Mouse (Mus musculus): Measurements from ENCODE around the gene Pxdn. TPM values are rescaled to one million over a fixed set of nuclear protein-coding genes. Genes with fewer than 3 reads are reported as not detected.

Pxdn gene
- polyA plus RNA-seq, 1 experiment from 2014 or later, result 116 TPM

GRCm38 (mm10) chr12:29998895-29999294 lies 61.5 kb downstream of the Pxdn start:
- DNase-seq (ENCODE audit: low spot score) (no peak), ATAC-seq (replicated peaks; ENCODE audit: low FRiP score, low TSS enrichment, low read depth) (no peak)
- H3K4me1 ChIP-seq (replicated peaks; ENCODE audit: control insufficient read depth, insufficient read depth, low read length), result no peaks in the 10 kb centered on the region
- no peaks in the 10 kb centered on the region for H3K9me3 ChIP-seq (ENCODE audit: control insufficient read depth, low read length)
- peaks cover 97% of the 10 kb centered on the region for H3K36me3 ChIP-seq (ENCODE audit: control insufficient read depth, insufficient read depth, low read length)
- H3K27me3 ChIP-seq (replicated peaks; ENCODE audit: control insufficient read depth, insufficient read depth, low read length), result no peaks in the 10 kb centered on the region
- H3K4me2 ChIP-seq (ENCODE audit: low read length), result no peak overlapping the region
- H3K27ac ChIP-seq (ENCODE audit: low read depth), result no peak overlapping the region
- H3K9ac ChIP-seq (ENCODE audit: low read length), result no peak overlapping the region
- WGBS, result 88% methylated on average over 5 of the region's 5 CpGs
- H3K4me3 ChIP-seq (ENCODE audit: low read depth, low read length), result no peak overlapping the region

- ATAC-seq (replicated peaks; ENCODE audit: low FRiP score, low TSS enrichment, low read depth), result no peak
- H3K36me3 ChIP-seq (ENCODE audit: control insufficient read depth, insufficient read depth, low read length), result peaks cover 93% of the 10 kb centered on the region
- no peaks in the 10 kb centered on the region for H3K4me1 ChIP-seq (replicated peaks; ENCODE audit: control insufficient read depth, insufficient read depth, low read length)
- H3K9ac ChIP-seq (ENCODE audit: low read length), result no peak overlapping the region
- H3K27me3 ChIP-seq (replicated peaks; ENCODE audit: control insufficient read depth, insufficient read depth, low read length), result no peaks in the 10 kb centered on the region
- H3K4me2 ChIP-seq (ENCODE audit: low read length), result no peak overlapping the region
- no peaks in the 10 kb centered on the region for H3K9me3 ChIP-seq (ENCODE audit: control insufficient read depth, low read length)
- no peak overlapping the region for H3K4me3 ChIP-seq (ENCODE audit: low read depth, low read length)
- 97% methylated on average over 16 of the region's 16 CpGs for WGBS
- no peak overlapping the region for H3K27ac ChIP-seq (ENCODE audit: low read depth)
- DNase-seq (ENCODE audit: low spot score), result no peak
These were observed 64.5 kb downstream of the Pxdn start for GRCm38 (mm10) chr12:30001951-30002350.

GRCm38 (mm10) chr12:30003680-30004364 lies 66.4 kb downstream of the Pxdn start:
- H3K36me3 ChIP-seq (ENCODE audit: control insufficient read depth, insufficient read depth, low read length), result peaks cover 91% of the 10 kb centered on the region
- ATAC-seq (replicated peaks; ENCODE audit: low FRiP score, low TSS enrichment, low read depth), result no peak

GRCm38 (mm10) chr12:30004365-30004723 lies 66.9 kb downstream of the Pxdn start:
- DNase-seq (ENCODE audit: low spot score) (no peak), ATAC-seq (replicated peaks; ENCODE audit: low FRiP score, low TSS enrichment, low read depth) (no peak)
- H3K9ac ChIP-seq (ENCODE audit: low read length), result no peak overlapping the region
- H3K27me3 ChIP-seq (replicated peaks; ENCODE audit: control insufficient read depth, insufficient read depth, low read length), result no peaks in the 10 kb centered on the region
- H3K4me3 ChIP-seq (ENCODE audit: low read depth, low read length), result no peak overlapping the region
- WGBS, result 90% methylated on average over 5 of the region's 5 CpGs
- no peak overlapping the region for H3K27ac ChIP-seq (ENCODE audit: low read depth)
- no peak overlapping the region for H3K4me2 ChIP-seq (ENCODE audit: low read length)
- H3K9me3 ChIP-seq (ENCODE audit: control insufficient read depth, low read length), result no peaks in the 10 kb centered on the region
- H3K36me3 ChIP-seq (ENCODE audit: control insufficient read depth, insufficient read depth, low read length), result peaks cover 91% of the 10 kb centered on the region
- H3K4me1 ChIP-seq (replicated peaks; ENCODE audit: control insufficient read depth, insufficient read depth, low read length), result no peaks in the 10 kb centered on the region

More at GRCm38 (mm10) chr12:30003680-30004364, 66.4 kb downstream of the Pxdn start:
- H3K9me3 ChIP-seq (ENCODE audit: control insufficient read depth, low read length), result no peaks in the 10 kb centered on the region
- 87% methylated on average over 14 of the region's 14 CpGs for WGBS
- no peak overlapping the region for H3K4me3 ChIP-seq (ENCODE audit: low read depth, low read length)
- DNase-seq (ENCODE audit: low spot score), result no peak
- no peaks in the 10 kb centered on the region for H3K4me1 ChIP-seq (replicated peaks; ENCODE audit: control insufficient read depth, insufficient read depth, low read length)
- H3K27ac ChIP-seq (ENCODE audit: low read depth), result no peak overlapping the region
- no peaks in the 10 kb centered on the region for H3K27me3 ChIP-seq (replicated peaks; ENCODE audit: control insufficient read depth, insufficient read depth, low read length)
- H3K4me2 ChIP-seq (ENCODE audit: low read length), result no peak overlapping the region
- H3K9ac ChIP-seq (ENCODE audit: low read length), result no peak overlapping the region

- no peak overlapping the region for H3K4me3 ChIP-seq (ENCODE audit: low read depth, low read length)
- no peak overlapping the region for H3K9ac ChIP-seq (ENCODE audit: low read length)
- H3K4me2 ChIP-seq (ENCODE audit: low read length), result no peak overlapping the region
- H3K4me1 ChIP-seq (replicated peaks; ENCODE audit: control insufficient read depth, insufficient read depth, low read length), result no peaks in the 10 kb centered on the region
- WGBS, result 82% methylated on average over 9 of the region's 9 CpGs
- no peaks in the 10 kb centered on the region for H3K27me3 ChIP-seq (replicated peaks; ENCODE audit: control insufficient read depth, insufficient read depth, low read length)
- DNase-seq (ENCODE audit: low spot score) (no peak), ATAC-seq (replicated peaks; ENCODE audit: low FRiP score, low TSS enrichment, low read depth) (no peak)
- H3K27ac ChIP-seq (ENCODE audit: low read depth), result no peak overlapping the region
- peaks cover 90% of the 10 kb centered on the region for H3K36me3 ChIP-seq (ENCODE audit: control insufficient read depth, insufficient read depth, low read length)
- H3K9me3 ChIP-seq (ENCODE audit: control insufficient read depth, low read length), result no peaks in the 10 kb centered on the region
These were observed 69.2 kb downstream of the Pxdn start for GRCm38 (mm10) chr12:30006586-30006985.

GRCm38 (mm10) chr12:30008741-30009140 lies 71.3 kb downstream of the Pxdn start:
- ATAC-seq (replicated peaks; ENCODE audit: low FRiP score, low TSS enrichment, low read depth) (no peak), DNase-seq (ENCODE audit: low spot score) (no peak)
- no peak overlapping the region for H3K27ac ChIP-seq (ENCODE audit: low read depth)
- no peak overlapping the region for H3K4me2 ChIP-seq (ENCODE audit: low read length)
- H3K4me3 ChIP-seq (ENCODE audit: low read depth, low read length), result no peak overlapping the region
- H3K9ac ChIP-seq (ENCODE audit: low read length), result no peak overlapping the region
- H3K4me1 ChIP-seq (replicated peaks; ENCODE audit: control insufficient read depth, insufficient read depth, low read length), result no peaks in the 10 kb centered on the region
- H3K9me3 ChIP-seq (ENCODE audit: control insufficient read depth, low read length), result no peaks in the 10 kb centered on the region
- H3K36me3 ChIP-seq (ENCODE audit: control insufficient read depth, insufficient read depth, low read length), result peaks cover 90% of the 10 kb centered on the region
- no peaks in the 10 kb centered on the region for H3K27me3 ChIP-seq (replicated peaks; ENCODE audit: control insufficient read depth, insufficient read depth, low read length)
- 86% methylated on average over 5 of the region's 5 CpGs for WGBS

- H3K4me1 ChIP-seq (replicated peaks; ENCODE audit: control insufficient read depth, insufficient read depth, low read length), result no peaks in the 10 kb centered on the region
- H3K4me3 ChIP-seq (ENCODE audit: low read depth, low read length), result no peak overlapping the region
- H3K9ac ChIP-seq (ENCODE audit: low read length), result no peak overlapping the region
- H3K4me2 ChIP-seq (ENCODE audit: low read length), result no peak overlapping the region
- no peak overlapping the region for H3K27ac ChIP-seq (ENCODE audit: low read depth)
- H3K9me3 ChIP-seq (ENCODE audit: control insufficient read depth, low read length), result no peaks in the 10 kb centered on the region
- no peak for DNase-seq (ENCODE audit: low spot score)
- H3K36me3 ChIP-seq (ENCODE audit: control insufficient read depth, insufficient read depth, low read length), result peaks cover 78% of the 10 kb centered on the region
- no peaks in the 10 kb centered on the region for H3K27me3 ChIP-seq (replicated peaks; ENCODE audit: control insufficient read depth, insufficient read depth, low read length)
- WGBS, result 88% methylated on average over 9 of the region's 9 CpGs
- no peak for ATAC-seq (replicated peaks; ENCODE audit: low FRiP score, low TSS enrichment, low read depth)
These were observed 78.1 kb downstream of the Pxdn start for GRCm38 (mm10) chr12:30015501-30015900.

- no peak overlapping the region for H3K9ac ChIP-seq (ENCODE audit: low read length)
- no peak overlapping the region for H3K4me3 ChIP-seq (ENCODE audit: low read depth, low read length)
- H3K4me1 ChIP-seq (replicated peaks; ENCODE audit: control insufficient read depth, insufficient read depth, low read length), result no peaks in the 10 kb centered on the region
- H3K27ac ChIP-seq (ENCODE audit: low read depth), result no peak overlapping the region
- no peak for DNase-seq (ENCODE audit: low spot score)
- no peak for ATAC-seq (replicated peaks; ENCODE audit: low FRiP score, low TSS enrichment, low read depth)
- H3K36me3 ChIP-seq (ENCODE audit: control insufficient read depth, insufficient read depth, low read length), result peaks cover 63% of the 10 kb centered on the region
- no peak overlapping the region for H3K4me2 ChIP-seq (ENCODE audit: low read length)
- H3K9me3 ChIP-seq (ENCODE audit: control insufficient read depth, low read length), result no peaks in the 10 kb centered on the region
- 88% methylated on average over 3 of the region's 3 CpGs for WGBS
- no peaks in the 10 kb centered on the region for H3K27me3 ChIP-seq (replicated peaks; ENCODE audit: control insufficient read depth, insufficient read depth, low read length)
These were observed 79.7 kb downstream of the Pxdn start for GRCm38 (mm10) chr12:30017131-30017530.

GRCm38 (mm10) chr12:30020447-30020846 lies 83.0 kb downstream of the Pxdn start:
- Histone ChIP-seq H3K9me3 (ENCODE audit: control insufficient read depth, low read length) (no peaks in the 10 kb centered on the region), H3K4me3 (ENCODE audit: low read depth, low read length) (no peak overlapping the region), H3K4me1 (replicated peaks; ENCODE audit: control insufficient read depth, insufficient read depth, low read length) (no peaks in the 10 kb centered on the region), H3K4me2 (ENCODE audit: low read length) (no peak overlapping the region), H3K27me3 (replicated peaks; ENCODE audit: control insufficient read depth, insufficient read depth, low read length) (no peaks in the 10 kb centered on the region), H3K27ac (ENCODE audit: low read depth) (no peak overlapping the region), H3K9ac (ENCODE audit: low read length) (no peak overlapping the region), H3K36me3 (ENCODE audit: control insufficient read depth, insufficient read depth, low read length) (peaks cover 30% of the 10 kb centered on the region)
- DNase-seq (ENCODE audit: low spot score), result no peak
- no peak for ATAC-seq (replicated peaks; ENCODE audit: low FRiP score, low TSS enrichment, low read depth)

Measured in intestine, embryonic 14.5 days (tissue).